Mouse (Mus musculus) lung, postnatal 0 days (tissue): Measurements from ENCODE around the gene G430095P16Rik. TPM values are rescaled to one million over a fixed set of nuclear protein-coding genes. Genes with fewer than 3 reads are reported as not detected.

Experiments
- ATAC-seq: fragments of 200-750 bp; cut with Nextera tagmentation; 2 replicates; pipeline ENCODE4 v1.8.0; 2017; ENCODE audit warnings: moderate library complexity
- DNase-seq: peaks from one replicate; pipeline ENCODE4 v3.0.0-alpha.2; 2016; ENCODE audit warnings: low spot score
- H3K27ac ChIP-seq: fragments of 300-500 bp; sonication (generic); 2 replicates; pipeline ENCODE4 v1.5.1; 2014; ENCODE audit warnings: antibody characterized with exemption, mild to moderate bottlenecking, low read length, mixed read lengths
- H3K27me3 ChIP-seq: fragments of 300-500 bp; sonication (generic); replicated peaks from 2 replicates; pipeline ENCODE4 v1.6.1; 2014; ENCODE audit warnings: low read length, mixed read lengths; ENCODE audit not compliant: insufficient read depth
- H3K36me3 ChIP-seq: fragments of 300-500 bp; sonication (generic); 2 replicates; pipeline ENCODE4 v1.6.1; 2014; ENCODE audit warnings: low read length, mixed read lengths; ENCODE audit not compliant: insufficient read depth
- H3K4me1 ChIP-seq: fragments of 300-500 bp; sonication (generic); 2 replicates; pipeline ENCODE4 v1.6.1; 2014; ENCODE audit warnings: antibody characterized with exemption, low read depth, low read length, mixed read lengths; ENCODE audit not compliant: insufficient read depth
- H3K4me2 ChIP-seq: fragments of 300-500 bp; sonication (generic); replicated peaks from 2 replicates; pipeline ENCODE4 v1.6.1; 2014; ENCODE audit warnings: low read depth, mild to moderate bottlenecking, low read length, moderate library complexity, mixed read lengths
- H3K4me3 ChIP-seq: fragments of 300-500 bp; sonication (generic); 2 replicates; pipeline ENCODE4 v1.5.1; 2014; ENCODE audit warnings: low read depth, low read length
- H3K9ac ChIP-seq: fragments of 300-500 bp; sonication (generic); replicated peaks from 2 replicates; pipeline ENCODE4 v1.6.1; 2014; ENCODE audit warnings: low read depth, mild to moderate bottlenecking
- H3K9me3 ChIP-seq: fragments of 300-500 bp; sonication (generic); 2 replicates; pipeline ENCODE4 v1.6.1; 2016; ENCODE audit warnings: low read length, mixed read lengths
- CTCF ChIP-seq: IDR thresholded peaks from 2 replicates; pipeline ENCODE4 v1.5.1; 2016; ENCODE audit warnings: antibody characterized with exemption, mild to moderate bottlenecking
- EP300 ChIP-seq: IDR thresholded peaks from 2 replicates; pipeline ENCODE4 v1.6.1; 2016; ENCODE audit warnings: antibody characterized with exemption, mild to moderate bottlenecking, control low read depth
- WGBS: fragments of 180-500 bp; shearing (Covaris S2); extraction: QIAGEN DNeasy Blood & Tissue Kit; methylation state at CpG from one replicate; pipeline ENCODE4 v1.1.7; 2014; 5-methylcytosine and 5-hydroxymethylcytosine counted together
- polyA plus RNA-seq: library from polyadenylated mRNA; unstranded; fragments of >200 nt; fragmentation: Nextera tagmentation; extraction: Ambion mirVana; gene quantifications from 2 replicates; pipeline ENCODE4 v1.2.1, GENCODE M21; 2015

Gene G430095P16Rik
- polyA plus RNA-seq, 1 experiment from 2014 or later = 2.8 TPM

DNA sequence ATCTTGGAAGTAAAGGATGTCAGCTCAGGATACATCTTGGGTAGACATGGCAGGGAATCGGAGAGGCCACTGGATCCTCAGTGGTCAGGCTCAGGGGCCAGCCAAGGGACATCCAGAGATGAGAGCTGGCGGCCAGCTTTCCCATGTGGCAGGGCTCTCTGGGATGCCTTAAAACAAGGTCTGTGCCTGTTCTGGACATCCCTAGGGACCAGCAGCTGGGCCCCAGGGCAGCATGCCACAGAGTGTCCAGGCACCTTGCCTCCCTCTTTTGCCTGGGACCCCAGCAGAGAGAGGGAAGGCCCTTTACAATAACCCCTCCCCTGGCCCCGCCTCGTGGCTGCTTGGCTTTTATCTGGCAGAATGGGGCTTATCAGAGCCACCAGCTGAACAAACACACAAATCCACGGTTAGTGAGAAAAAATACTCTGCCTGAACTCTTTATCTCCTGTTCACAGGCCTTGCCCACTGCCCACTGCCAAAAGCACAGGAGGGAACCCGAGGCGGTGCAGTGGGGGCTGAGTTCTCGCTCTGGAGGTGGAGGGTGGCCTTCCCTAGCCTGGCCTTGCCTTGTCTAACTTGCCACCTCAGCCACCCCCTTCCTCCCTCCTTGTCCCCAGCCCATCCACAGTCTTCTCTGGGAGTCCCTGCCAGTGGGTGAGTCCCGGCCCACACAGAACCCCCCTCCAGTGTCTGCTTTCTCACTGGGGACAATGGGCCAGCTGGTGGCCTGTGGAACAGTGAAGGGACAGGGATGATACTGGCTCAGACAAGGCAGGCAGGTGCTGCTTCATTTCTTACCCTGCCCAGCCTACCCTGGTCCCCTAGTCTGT lies 7.9 kb downstream of the G430095P16Rik start:
- Histone ChIP-seq H3K4me1 (peaks cover 42% of the 10 kb centered on the region), H3K27me3 (no peaks in the 10 kb centered on the region), H3K27ac (peak overlapping the region; percentile 54; the same call in 1 of the 2 replicates), H3K4me3 (no peak overlapping the region), H3K9me3 (no peaks in the 10 kb centered on the region), H3K36me3 (no peaks in the 10 kb centered on the region; the same call in 1 of the 2 replicates), H3K4me2 (no peak overlapping the region), H3K9ac (peak overlapping the region; percentile 23; the same call in 1 of the 2 replicates)
- no peak for TF ChIP-seq CTCF
- TF ChIP-seq EP300 = no peak
- WGBS = 42% methylated on average over 9 of the region's 9 CpGs
- DNase-seq = no peak
- peak; percentile 9 for ATAC-seq

DNA sequence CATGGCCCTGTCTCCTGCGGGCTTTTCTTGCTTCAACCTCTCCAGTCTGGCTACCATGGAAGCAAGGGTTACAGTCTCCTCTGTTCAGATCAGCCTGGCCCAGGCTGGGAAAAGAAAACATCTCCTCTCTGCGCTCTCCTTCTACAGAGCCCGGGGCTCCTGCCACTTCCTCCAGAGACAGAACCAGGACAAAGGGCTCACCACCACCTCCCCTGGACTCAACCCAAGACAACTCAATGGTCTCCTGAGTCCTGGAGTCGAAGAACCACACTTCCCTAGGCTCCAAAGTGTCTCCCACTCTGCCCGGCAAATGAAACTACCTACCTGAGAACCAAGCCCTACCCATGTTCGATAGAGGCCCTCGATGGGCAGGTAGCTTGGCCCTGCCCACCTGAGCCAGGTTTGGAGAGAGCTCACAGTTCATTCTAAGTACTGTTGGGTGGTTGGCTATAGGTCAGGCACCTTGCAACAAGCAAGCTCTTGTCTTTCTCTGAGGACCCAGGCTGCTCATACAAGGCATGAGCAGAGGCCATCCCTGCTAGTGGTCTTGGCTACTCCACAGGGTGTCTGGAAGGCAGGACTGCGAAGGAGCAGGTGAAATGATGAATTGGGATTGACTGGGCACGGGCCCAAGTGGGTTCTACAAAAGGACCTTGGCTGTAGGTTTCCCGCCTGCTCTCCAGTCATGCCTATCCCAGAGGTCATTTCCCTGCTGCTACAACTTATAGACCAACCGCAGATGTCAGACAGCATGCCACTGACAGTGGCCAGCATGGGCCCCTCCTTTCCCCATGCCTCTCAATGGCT lies 8.8 kb downstream of the G430095P16Rik start:
- DNase-seq (peak; percentile 43), ATAC-seq (peak; percentile 11; the same call in 1 of the 2 replicates)
- Histone ChIP-seq H3K4me3 (no peak overlapping the region), H3K27me3 (no peaks in the 10 kb centered on the region), H3K9me3 (no peaks in the 10 kb centered on the region), H3K27ac (peak overlapping the region; percentile 54; the same call in 1 of the 2 replicates), H3K4me2 (no peak overlapping the region), H3K4me1 (peaks cover 36% of the 10 kb centered on the region), H3K9ac (peak overlapping the region; percentile 23; the same call in 1 of the 2 replicates), H3K36me3 (no peaks in the 10 kb centered on the region; the same call in 1 of the 2 replicates)
- WGBS = 40% methylated on average over 11 of the region's 11 CpGs
- TF ChIP-seq CTCF (no peak), EP300 (no peak)

DNA sequence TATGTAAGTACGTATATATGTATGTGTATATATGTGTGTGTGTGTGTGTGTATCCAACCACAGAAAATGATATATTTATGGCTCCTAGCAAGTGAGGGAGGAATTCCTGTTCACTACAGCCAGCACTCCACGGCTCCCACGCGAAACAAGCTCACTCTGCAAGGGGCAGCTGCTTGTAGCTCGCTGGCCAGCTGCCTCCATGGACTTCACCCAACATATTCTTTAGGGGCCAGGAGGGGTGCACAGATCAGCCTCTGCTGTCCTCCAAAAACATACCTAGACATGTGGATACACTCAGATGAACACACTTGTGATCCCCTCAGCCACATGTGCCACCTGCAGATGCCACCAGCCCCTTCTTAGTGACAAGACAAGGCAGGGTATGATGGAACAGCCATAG lies 9.7 kb downstream of the G430095P16Rik start:
- no peak overlapping the region for H3K9ac ChIP-seq
- H3K36me3 ChIP-seq = no peaks in the 10 kb centered on the region; the same call in 1 of the 2 replicates
- no peak overlapping the region for H3K4me2 ChIP-seq
- TF ChIP-seq CTCF = no peak
- no peak for TF ChIP-seq EP300
- H3K4me1 ChIP-seq = peaks cover 36% of the 10 kb centered on the region
- H3K4me3 ChIP-seq = no peak overlapping the region
- 43% methylated on average over 5 of the region's 5 CpGs for WGBS
- DNase-seq (no peak), ATAC-seq (no peak)
- no peak overlapping the region for H3K27ac ChIP-seq
- no peaks in the 10 kb centered on the region for H3K9me3 ChIP-seq
- no peaks in the 10 kb centered on the region for H3K27me3 ChIP-seq

DNA sequence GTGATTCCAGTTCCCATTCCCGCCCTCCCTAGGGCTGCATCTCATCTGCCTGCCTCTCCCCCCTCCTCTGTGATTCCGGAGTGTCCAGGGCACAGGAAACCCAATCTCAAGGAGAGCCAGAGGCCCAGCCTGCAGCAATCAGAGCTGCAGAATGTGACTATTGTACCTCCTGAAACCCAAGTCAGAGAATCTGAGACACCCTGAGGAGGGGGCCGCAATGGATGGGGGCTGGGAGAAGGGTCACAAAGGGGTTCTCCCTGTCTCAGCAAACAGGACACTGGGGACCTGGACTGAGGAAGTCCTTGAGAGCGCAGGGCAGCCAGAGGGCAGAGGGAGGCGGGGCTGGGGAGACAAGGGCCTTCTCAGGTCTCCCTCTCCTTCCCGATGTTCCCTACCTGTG lies 10.2 kb downstream of the G430095P16Rik start:
- no peak for TF ChIP-seq EP300
- TF ChIP-seq CTCF = no peak
- WGBS = 50% methylated on average over 5 of the region's 6 CpGs
- Histone ChIP-seq H3K4me2 (no peak overlapping the region), H3K4me3 (no peak overlapping the region), H3K9ac (no peak overlapping the region), H3K4me1 (peaks cover 40% of the 10 kb centered on the region), H3K36me3 (no peaks in the 10 kb centered on the region), H3K27me3 (no peaks in the 10 kb centered on the region), H3K9me3 (no peaks in the 10 kb centered on the region), H3K27ac (no peak overlapping the region)
- no peak; the same call in 1 of the 2 replicates for ATAC-seq
- no peak for DNase-seq

DNA sequence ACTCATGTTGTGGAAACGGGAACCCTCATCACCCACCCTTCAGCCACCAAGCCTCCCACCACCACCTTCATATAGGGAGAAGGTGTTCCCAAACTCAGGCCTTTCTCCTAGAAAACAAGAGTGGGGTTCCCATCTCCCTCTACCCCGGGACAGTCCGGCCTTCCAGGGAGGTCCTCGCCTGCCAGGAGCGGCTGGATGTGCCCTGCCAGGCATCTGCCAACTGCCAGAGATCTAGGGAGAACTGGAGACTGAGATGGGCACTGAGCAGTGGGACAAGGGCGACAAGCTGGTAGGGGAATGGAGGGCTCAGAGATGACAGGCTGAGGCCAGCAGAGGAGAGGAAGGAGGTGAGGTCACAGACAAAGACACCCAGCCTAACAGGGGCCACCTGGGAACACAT lies 11.2 kb downstream of the G430095P16Rik start:
- Histone ChIP-seq H3K4me3 (no peak overlapping the region), H3K27me3 (no peaks in the 10 kb centered on the region), H3K9me3 (no peaks in the 10 kb centered on the region), H3K36me3 (no peaks in the 10 kb centered on the region), H3K27ac (no peak overlapping the region), H3K4me1 (peaks cover 46% of the 10 kb centered on the region), H3K4me2 (no peak overlapping the region), H3K9ac (no peak overlapping the region)
- DNase-seq = no peak
- 84% methylated on average over 6 of the region's 6 CpGs for WGBS
- TF ChIP-seq EP300 = no peak
- no peak for TF ChIP-seq CTCF
- ATAC-seq = no peak

DNA sequence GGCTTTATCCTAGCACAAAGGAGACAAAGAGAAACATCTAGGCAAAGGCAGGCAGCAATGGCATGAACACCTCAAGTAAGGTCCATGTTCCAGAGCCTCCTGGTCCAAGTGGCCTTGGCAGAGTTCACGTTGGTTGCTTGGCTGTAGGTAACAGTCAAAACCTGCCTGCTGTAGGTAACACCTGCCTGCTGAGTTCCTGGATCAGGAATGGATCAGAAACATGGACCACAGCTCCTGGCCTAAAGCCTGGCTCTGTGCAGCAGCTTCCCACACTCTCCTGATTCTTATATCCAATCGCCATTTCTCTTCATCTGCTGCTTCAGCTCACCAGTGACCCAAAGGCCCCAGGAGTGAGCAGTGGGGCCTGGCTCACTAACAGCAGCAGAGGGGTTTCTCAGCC lies 11.9 kb downstream of the G430095P16Rik start:
- TF ChIP-seq EP300 (no peak), CTCF (no peak)
- Histone ChIP-seq H3K4me1 (peaks cover 47% of the 10 kb centered on the region), H3K27me3 (no peaks in the 10 kb centered on the region), H3K9me3 (no peaks in the 10 kb centered on the region), H3K4me2 (no peak overlapping the region), H3K36me3 (no peaks in the 10 kb centered on the region), H3K27ac (no peak overlapping the region), H3K9ac (no peak overlapping the region), H3K4me3 (no peak overlapping the region)
- DNase-seq (no peak), ATAC-seq (no peak)
- WGBS = 80% methylated on average over 2 of the region's 2 CpGs
